Mouse (Mus musculus) brain, adult 2 months (tissue): ENCODE measurements around the gene Gabarap.

Source experiments
- DNase-seq: peaks from one replicate; pipeline ENCODE4 v3.0.0; 2011; ENCODE audit warnings: low read depth, low spot score

Gabarap gene

DNA sequence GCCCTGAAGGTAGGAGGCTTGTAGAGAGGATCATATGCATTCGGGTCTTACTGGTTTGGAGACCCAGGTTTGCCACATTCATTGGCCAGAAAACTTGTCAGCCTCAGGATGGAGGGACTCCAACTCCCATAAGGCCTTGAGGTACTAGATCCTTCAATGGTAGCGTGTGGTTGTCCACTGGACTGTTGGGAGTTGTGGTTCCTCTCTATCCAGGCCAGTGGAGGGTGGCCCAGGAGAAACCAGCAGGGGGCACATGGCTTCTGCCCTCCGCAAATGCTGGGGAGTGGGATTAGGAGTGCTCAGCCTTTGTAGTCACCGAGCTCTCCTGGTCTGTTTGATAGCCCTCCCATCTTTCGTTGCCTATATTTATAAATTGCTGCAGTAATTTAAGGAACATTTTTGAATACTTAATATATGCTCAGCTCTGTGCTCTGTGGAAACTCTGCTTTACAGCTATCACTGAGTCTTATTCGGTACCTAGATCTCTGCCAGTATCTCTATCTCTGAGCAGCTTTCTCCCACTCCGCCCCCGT is 29.9 kb downstream of the Gabarap start:
- peak; percentile 97 for DNase-seq

DNA sequence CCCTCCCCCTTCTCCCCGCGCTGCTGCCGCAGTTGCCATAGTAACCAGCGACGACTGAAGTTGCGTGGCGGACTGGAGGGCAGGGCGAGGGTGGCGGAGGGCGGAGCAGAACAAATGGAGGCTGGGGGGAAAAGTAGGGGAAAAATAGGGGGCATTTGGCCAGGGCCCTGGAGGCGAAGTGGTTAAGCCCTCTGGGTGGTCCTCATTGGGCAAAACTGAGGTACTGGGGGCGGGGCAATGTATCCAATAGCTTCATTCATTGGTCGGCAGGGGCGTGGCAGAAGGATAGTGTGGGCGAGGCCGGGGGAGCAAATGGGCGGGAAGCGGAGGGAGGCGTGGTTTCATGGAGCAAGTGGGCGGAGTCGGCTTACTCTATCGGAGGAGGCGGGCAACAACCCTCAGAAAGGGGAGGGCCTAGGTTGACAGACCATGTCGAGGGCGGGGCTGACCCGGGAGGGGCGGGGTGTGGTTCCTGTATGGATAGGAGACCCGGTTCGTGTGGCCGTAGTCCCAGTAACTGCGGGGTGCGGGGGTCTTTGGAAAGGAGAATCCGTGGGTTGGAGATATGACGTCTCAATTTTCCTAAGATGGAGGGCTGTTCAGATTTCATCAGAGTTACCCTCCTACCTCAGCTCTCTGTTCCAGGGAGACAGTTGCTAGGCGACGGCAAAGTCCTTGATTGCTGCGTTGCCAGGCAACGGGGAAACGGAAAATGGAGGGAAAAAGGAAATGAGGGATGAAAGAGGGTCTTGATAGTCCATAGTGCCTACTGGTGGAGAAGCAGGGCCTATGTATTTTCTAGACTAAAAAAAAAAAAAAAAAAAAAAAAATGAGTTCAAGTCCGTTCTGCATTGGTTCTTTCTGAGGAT is 30.6 kb downstream of the Gabarap start:
- peak; percentile 98 for DNase-seq

DNA sequence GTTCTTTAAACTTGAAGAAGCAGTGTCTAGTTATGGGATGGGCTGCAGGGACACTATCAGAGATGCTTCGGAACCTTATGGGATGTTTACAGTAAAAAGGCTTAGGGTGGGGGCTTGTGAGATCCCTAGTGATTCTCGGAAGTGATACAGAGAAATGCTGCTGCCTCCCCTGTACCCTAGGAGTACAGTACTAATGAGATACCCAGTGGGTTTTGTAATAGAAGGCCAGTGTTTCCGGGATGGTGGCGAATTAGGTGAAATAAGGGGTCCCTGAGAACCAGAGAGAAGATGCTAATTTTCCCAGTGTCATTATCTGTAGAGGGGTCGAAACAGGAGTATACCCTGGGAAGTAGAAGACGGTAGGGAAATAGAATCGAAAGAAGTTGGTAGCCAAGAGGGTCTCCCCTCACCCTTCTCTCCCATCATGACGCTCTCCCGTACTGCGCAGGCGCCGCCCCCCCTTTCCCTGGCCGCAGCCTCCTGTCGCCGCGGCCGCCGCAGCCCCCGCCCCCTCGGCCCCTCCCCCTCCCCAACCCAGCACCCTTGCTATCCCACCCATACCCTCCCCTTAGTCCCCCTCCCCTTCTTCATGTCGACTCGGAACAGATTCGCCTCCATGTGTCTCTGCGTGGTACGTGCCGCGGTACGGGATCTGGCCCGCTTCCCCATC is 32.7 kb downstream of the Gabarap start:
- peak; percentile 59 for DNase-seq

DNA sequence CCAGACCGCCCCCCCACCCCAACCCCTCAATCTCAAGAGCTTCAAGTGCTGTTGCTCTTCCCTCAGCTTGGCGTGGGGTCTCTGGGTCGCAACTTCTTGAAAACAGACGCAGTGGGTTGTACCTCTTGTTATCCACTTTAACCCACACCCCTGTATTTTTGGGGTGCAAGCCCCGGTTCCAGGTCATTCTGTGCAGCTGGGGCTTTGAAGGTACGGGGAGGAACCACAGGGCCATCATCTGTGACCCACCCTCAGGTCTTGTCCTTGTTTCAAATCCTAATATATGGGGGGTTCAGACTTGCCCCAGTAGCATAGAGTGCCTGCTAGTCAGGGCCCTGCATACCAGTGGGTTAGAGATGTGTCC is 33.2 kb downstream of the Gabarap start:
- DNase-seq: no peak

DNA sequence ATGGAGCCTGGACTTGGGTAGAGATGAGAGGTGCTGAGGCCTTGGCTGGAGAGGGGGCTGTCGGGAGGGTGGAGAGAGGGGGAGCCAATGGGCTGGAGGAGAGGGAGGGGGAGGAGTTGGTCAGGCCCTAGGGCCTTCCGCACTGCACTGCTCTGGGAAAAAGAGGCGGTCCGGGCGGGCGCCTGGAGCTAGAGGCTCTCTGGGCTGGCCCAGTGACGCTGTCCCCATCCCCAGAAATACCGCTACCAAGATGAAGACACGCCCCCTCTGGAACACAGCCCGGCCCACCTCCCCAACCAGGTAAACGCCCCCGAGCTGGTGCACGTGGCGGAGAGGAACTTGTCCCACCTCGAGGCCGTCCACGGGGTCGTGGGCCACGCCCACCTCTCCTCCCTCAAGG is 35.7 kb downstream of the Gabarap start:
- peak; percentile 59 for DNase-seq

DNA sequence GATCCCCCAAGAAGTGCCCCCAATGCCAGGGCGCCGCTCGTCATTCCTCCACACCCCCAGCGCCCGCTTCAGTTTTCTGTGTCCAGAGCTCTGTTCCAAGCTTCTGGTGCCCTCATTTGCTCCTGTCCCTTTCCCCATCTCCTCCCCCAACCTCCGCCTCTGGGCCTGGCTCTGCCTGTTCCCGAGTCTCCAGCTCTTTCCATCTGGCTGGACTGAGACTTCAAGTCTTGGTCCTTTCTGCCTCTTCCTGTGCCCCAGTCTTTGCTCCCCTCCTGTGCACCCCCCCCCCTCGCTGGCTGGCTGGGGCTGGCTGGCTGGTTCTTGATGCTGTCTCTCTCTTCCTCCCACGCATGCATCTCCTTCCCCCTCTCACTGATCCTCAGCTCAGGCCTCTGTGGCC is 36.5 kb downstream of the Gabarap start:
- peak; percentile 83 for DNase-seq

DNA sequence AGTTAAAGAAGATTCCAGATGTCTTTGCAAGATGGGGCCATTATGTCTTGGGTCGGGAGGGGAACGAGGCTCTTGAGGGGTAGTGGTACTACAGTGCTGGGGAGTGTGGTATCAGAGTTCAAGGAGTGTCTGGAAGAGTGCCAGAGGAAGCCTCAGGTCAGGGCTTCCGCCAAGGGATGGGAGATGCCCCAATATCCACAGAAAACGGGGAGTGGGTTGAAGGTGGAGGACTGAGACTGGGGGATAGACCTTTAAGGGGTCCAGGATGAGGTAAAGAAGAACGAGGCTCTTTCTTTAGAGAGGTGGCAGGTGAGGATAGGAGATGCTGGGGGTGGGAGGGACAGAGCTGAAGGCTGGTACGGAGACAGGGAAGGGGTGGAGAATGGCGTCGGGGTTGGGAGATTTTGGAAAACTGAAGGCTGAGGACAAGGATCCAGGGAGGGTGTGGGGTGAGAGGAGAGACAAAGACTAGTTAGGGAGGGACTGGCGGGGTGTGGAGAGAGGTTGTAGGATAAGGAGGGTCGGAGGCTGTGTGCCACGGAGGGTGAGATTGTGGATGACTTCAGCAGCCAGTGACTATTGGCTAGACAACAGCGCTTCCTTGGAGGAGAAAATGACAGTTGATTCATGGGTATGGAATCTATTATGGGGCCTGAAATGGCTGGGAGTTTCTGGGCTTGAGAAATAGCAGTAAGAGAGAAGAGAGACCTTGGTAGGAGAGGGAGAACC is 37.6 kb downstream of the Gabarap start:
- DNase-seq: peak; percentile 55

DNA sequence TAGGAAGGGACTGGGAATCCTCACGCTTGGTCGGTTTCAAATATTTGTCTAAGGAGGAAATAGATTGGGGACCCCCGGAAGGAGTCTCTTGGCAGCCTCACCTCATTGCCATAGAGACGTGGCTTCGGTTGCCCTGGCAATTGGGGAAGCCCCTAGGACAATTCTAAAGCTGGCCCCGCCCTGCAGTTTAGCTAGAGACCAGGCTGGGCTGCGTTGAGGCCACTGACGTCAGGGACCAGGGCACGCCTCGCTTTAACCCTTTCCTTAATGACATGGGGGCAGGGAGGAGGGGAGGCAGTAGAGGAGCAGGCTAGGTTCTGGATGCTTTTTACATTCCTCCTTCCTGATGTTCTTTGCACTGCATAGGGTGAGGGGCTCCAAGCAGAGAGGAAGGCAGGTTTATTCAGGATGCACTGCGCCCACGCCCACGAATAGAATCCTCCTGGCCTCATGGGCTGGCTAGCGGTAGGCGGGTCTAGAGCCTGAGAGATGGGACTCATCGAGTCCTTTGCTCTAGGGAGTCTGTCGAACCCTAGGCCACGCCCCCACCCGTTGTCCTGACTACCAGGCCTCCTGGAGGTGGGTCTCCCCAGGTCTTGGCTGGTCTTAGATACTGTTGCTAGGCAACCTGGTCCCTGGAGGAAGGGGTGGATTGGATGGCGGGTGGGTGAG is 38.3 kb downstream of the Gabarap start:
- peak; percentile 95 for DNase-seq

DNA sequence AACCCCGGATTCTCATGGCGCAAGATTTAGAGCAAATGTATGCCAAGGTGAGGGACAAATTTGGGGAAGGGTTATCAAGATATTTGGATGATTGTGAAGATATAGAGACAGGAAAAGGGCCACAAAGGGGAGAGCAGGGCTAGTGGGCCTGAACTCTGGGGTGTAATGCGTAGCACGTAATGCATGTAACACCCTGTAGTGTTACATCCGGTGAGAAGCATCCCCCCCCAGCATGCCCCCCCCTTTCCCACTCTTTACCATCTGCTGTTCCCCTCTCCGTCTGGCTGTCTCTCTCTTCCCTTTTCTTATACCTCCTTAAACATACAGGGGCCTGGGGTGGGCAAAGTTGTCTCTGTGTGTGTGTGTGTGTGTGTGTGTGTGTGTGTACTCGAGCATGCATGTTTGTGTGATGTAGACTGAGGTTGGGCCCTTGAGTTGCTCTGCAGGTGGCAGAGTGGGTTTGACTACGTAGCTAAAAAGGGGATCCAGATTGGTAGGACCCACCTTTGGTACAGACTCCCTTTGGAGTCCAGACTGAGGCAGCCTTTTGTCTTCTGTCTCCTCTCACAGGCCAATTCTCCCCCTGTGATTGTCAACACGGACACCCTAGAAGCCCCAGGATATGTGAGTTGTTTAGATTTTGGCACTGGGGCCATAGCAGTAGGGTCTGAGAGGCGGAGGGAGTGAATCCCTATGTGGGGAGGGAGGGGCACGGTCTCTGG is 39.0 kb downstream of the Gabarap start:
- peak; percentile 58 for DNase-seq

DNA sequence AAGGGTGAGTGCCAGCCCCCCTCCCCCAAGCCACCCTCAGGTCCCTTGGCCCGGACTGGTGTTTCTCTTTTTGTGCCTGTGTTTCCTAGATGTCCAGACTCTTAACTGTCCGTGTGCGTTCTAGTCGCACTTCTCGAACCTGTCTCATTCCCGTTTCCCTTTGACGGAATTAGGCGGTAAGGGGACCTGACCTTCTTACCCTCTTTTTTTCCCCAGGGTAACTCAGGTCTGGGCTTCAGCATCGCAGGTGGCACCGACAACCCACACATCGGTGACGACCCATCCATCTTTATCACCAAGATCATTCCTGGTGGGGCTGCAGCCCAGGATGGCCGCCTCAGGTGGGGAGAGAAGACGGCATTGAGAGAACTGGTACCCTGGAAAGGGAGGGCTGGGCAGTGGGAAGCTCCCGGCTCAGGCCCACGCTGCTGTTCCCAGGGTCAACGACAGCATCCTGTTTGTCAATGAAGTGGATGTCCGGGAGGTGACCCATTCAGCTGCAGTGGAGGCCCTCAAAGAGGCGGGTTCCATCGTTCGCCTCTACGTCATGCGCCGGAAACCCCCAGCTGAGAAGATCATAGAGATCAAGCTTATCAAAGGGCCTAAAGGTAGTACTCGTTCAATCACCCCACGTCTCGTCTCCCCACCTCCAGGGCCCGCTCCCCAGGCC is 39.8 kb downstream of the Gabarap start:
- DNase-seq: no peak

DNA sequence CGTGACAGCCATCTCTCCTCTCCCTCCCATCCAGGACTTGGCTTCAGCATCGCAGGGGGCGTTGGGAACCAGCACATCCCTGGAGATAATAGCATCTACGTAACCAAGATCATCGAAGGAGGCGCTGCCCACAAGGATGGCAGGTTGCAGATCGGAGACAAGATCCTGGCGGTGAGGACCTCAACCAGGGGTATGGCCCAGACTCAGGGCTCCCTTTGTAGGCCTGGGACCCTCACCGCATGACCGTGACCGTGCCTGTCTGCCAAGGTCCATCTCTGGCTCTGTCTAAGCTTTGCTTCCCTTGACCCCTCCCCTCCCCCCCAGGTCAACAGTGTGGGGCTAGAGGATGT is 40.4 kb downstream of the Gabarap start:
- no peak for DNase-seq

DNA sequence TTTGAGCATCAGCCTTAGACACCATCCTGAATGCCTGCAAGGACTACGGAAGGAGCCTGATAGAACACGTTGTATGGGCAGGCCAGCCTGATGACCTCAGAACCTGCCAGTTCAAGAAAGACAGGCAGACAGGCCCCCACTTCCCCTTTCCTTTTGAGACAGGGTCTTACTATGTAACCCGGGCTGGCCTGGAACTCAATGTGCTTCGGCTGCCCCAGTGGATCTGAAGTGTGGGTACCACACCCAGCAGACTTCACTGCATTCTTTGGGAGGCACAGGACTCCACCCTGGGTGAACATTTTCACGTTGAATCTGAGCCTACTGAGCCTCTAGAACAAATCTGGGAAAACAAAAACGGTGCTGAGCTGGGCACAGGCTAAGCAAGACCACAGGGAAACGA is 47.2 kb downstream of the Gabarap start:
- DNase-seq: no peak

DNA sequence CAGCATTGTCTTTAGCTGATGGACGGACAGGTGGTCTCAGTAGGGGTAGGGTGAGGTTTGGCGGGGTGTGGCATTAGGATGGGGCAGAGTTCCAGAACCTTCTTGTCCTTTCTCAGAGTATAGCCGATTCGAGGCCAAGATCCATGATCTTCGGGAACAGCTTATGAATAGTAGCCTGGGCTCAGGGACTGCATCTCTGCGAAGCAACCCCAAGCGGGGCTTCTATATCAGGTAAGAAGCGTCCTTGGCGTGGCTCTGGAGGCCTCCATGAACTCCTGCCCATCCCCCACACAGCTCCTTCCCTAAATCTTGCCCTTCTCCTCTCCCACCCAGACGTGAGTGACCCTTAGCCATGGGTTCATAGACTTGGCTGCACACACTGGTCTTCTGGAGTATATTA is 48.7 kb downstream of the Gabarap start:
- DNase-seq: no peak

DNA sequence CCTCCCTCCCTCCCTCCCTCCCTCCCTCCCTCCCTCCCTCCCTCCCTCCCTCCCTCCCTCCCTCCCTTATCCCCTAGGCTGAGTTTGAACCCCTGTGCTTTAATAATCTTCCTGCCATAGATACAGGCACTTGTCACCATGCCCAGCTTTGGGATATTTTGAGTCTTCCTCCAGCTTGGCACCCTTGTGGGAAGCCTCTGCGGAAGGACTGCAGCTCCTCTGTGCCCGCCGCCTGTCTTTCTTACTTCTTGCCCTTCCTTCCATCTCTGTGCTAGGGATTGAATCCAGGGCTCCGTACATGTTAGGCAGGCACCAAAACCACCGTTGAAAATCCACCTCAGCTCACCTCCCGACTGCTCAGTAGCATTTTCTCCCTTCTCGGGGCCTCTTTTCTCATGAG is 49.2 kb downstream of the Gabarap start:
- DNase-seq: peak; percentile 58

DNA sequence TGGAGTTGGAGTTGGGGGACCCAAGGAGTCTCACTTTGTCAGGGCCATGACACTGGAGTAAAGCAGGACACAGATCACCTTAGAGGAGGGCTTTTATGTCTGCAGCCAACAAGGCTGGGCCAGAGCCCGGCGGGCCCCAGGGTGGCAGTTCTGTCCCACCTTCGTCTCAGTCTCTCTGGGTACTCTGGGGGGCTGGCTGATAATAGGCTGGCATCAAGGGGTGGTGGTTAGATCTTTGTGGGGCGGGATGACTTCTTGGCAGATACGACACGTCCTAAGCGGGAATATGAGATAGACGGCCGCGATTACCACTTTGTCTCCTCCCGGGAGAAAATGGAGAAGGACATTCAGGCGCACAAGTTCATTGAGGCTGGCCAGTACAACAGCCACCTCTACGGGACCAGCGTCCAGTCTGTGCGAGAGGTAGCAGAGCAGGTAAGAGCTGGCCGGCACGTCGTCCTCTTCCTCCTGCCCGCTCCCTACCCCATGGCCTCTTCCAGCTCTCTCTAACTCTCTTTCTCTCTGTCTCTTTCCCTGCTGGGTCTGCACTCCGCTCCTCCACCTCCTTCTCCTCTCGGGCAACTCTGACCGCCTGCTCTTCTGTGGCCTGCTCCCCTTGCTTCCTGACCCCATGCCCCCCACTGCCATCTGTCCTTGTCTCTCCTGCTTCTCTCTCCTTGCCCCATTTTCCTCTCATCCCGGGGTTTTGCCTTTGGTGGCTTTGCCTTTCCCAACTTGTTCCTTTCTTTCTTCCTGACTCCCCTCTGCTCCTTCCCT is 51.6 kb downstream of the Gabarap start:
- no peak for DNase-seq

DNA sequence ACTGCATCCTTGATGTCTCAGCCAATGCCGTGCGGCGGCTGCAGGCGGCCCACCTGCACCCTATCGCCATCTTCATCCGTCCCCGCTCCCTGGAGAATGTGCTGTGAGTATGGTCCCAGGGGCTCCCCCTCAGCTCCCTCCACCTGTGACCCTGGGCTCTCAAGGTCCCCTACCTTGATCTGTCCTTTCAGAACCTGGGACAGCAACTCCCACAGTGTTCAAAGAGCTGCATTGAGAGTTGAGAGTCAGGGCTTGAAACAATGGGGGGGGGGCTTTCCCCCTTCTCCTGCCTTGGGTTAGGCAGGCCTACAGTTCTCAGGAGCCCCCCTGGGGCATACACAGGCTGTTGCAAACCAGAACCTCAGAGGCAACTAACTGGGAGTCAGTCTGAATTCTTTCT is 52.7 kb downstream of the Gabarap start:
- no peak for DNase-seq
